Mouse (Mus musculus) olfactory bulb, adult 2 months (tissue): ENCODE measurements around the gene Iqgap2. TPM values are rescaled to one million over a fixed set of nuclear protein-coding genes. Genes with fewer than 3 reads are reported as not detected.

Experiments used
- H3K27ac ChIP-seq: fragments of 200-500 bp; 2 replicates; pipeline ENCODE4 v1.5.1; 2012; ENCODE audit warnings: low read depth, low read length; ENCODE audit not compliant: insufficient read depth
- H3K4me1 ChIP-seq: fragments of 200-500 bp; 2 replicates; pipeline ENCODE4 v1.6.1; 2012; ENCODE audit warnings: low read length; ENCODE audit not compliant: control insufficient read depth, insufficient read depth
- H3K4me3 ChIP-seq: fragments of 200-500 bp; 2 replicates; pipeline ENCODE4 v1.5.1; 2012; ENCODE audit warnings: mild to moderate bottlenecking, low read depth, low read length, moderate library complexity; ENCODE audit not compliant: insufficient read depth
- CTCF ChIP-seq: fragments of 200-500 bp; IDR thresholded peaks from 2 replicates; pipeline ENCODE4 v1.5.1; 2012; ENCODE audit warnings: low read depth, mild to moderate bottlenecking, low read length, moderate library complexity; ENCODE audit not compliant: insufficient read depth
- POLR2A ChIP-seq: fragments of 200-500 bp; IDR thresholded peaks from 2 replicates; pipeline ENCODE4 v1.6.1; 2012; ENCODE audit warnings: mild to moderate bottlenecking, low read depth, low read length, moderate library complexity; ENCODE audit not compliant: insufficient read depth
- WGBS: fragments of 180-500 bp; shearing (Covaris S2); methylation state at CpG from one replicate; pipeline ENCODE4 v1.1.7; 2018; 5-methylcytosine and 5-hydroxymethylcytosine counted together
- polyA plus RNA-seq: library from polyadenylated mRNA; stranded (reverse); fragments of >200 nt; gene quantifications from 2 replicates; pipeline ENCODE4 v1.2.4, GENCODE M21; 2012; ENCODE audit warnings: low replicate concordance; ENCODE audit not compliant: missing spikeins, insufficient read depth, insufficient read length

Iqgap2 gene
- polyA plus RNA-seq, 1 experiment, result not detected

DNA sequence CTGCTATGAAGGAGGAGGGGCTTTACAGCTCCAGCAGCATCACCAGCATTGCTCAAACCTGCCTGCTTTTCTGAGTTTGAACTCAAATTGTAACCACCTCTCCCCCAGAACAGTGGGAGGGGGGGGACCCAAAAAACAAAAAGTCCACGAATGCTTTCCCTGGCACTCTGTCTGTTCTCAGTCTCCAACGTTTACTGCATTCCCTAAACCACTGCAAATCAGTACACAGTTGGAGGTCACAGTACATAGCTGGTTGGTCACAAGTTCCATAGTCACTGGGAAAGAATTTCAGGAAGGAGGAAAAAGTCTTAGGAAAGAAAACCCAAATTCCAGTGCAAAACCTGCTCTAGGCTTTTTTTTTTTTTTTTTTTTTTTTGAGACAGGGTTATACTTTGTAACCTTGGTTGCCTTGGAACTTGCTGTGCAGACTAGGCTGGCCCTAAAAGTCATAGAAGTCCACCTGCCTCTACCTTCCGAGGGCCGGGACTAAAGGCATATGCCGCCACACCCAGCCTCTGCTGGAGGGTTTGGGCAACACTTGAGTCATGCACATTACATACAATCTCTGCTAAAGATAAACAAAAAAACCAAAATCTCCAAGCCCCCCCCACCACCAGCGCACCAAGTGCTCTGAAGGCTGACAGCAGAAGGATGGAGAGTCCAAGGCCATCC is 283.2 kb downstream of the Iqgap2 start:
- WGBS, result 87% methylated on average over 6 of the region's 6 CpGs
- Histone ChIP-seq H3K4me1 (no peaks in the 10 kb centered on the region), H3K27ac (no peak overlapping the region), H3K4me3 (no peak overlapping the region)
- TF ChIP-seq POLR2A (no peak), CTCF (no peak)

DNA sequence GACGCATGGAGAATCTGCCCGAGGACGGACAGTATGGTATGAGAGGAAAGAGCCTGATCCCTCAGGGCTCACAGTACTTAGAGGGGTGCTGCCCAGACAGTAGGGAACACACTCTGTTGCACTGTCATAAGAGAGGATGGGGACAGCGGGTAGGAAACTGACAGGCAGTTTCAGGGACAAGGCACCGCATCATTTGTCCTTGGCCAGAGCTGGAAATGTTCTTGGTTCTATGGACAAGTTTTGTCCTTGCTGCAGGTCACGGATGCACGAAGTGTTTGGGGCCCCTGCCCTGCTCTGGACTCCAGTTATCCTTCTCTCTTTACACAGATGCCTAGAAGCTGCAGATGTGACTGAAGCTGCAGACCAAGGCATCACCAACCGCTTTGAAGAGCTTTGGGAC is 284.7 kb downstream of the Iqgap2 start:
- H3K27ac ChIP-seq, result no peak overlapping the region
- 97% methylated on average over 8 of the region's 8 CpGs for WGBS
- TF ChIP-seq POLR2A (no peak), CTCF (no peak)
- H3K4me1 ChIP-seq, result no peaks in the 10 kb centered on the region
- no peak overlapping the region for H3K4me3 ChIP-seq

DNA sequence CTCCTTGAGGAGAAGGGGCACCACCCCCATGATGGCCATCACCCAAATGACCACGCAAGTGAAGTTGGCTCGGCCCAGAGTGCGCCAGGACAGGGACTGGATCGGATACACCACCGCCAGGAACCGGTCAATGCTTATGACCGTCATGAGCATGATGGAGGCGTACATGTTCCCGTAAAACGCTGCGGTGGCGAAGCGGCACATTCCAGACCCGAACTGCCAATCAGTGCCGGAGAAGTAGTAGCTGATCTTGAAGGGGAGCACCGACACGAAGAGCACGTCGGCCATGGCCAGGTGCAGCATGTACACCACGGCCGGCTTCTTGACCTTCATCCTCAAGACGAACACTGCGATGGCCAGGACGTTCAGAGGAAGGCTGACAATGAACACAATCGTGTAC is 287.4 kb downstream of the Iqgap2 start:
- Histone ChIP-seq H3K4me1 (no peaks in the 10 kb centered on the region), H3K27ac (no peak overlapping the region), H3K4me3 (no peak overlapping the region)
- TF ChIP-seq CTCF (no peak), POLR2A (no peak)
- WGBS, result 97% methylated on average over 25 of the region's 25 CpGs

DNA sequence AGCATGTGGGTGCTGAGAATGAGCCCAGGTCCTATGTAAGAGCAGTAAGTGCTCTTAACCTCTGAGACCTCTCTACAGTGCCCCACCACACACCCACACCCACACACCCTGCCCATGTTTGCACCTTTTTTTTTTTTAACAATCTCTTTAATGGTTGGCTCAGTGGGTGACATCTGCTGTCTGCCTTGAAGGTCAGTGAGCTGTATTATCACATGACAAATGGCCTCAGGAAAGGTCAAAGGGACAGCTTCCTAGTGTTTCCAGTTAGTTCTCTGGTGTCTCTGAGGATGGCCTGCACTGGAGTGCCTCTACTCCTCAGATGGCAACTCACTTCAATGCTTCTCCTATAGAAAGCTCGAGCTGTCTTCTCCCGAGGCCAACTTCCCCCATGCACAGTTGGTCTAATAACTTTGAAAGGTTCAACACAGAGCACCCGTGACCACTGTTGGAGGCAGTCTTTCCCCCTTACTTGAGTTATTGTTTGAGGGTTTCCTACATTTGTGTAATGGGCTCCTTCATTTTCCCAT is 291.8 kb downstream of the Iqgap2 start:
- H3K4me3 ChIP-seq, result no peak overlapping the region
- H3K4me1 ChIP-seq, result no peaks in the 10 kb centered on the region
- no peak for TF ChIP-seq POLR2A
- TF ChIP-seq CTCF, result no peak
- WGBS, result 85% methylated on average over 3 of the region's 3 CpGs
- H3K27ac ChIP-seq, result no peak overlapping the region

DNA sequence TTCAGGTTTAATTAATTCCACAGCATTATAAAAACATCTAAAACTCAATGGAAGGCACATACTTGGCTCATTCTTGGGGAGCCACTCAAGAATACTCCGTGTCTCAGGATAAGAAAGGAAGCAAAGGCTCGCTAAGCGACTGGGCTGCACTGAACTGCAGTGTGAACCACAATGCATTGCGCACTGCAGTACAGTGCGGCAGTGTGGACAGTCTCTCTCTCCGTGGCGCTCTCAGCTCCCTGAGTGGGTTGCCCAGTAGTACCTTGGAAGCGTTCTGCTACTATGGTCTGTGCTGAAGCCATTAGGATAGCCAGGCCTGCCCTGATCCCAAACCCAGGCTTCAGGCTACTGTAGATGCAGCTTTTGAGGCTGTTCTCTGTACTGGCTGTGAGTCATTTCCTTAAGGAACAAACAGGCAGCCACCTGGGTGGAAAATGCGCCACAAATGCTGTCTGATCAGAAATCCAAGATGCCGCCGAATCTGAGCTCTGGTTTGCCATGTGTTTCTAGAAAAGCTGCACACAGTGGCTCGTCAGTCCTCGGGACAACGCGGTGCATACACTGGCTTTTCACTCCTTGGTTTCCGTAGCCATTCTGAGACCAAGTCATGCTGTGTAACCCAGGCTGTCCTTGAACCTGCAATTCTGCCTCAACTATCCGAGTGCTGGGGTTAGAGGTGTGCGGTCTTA is 293.3 kb downstream of the Iqgap2 start:
- 81% methylated on average over 18 of the region's 18 CpGs for WGBS
- TF ChIP-seq CTCF (no peak), POLR2A (no peak)
- Histone ChIP-seq H3K27ac (no peak overlapping the region), H3K4me3 (no peak overlapping the region), H3K4me1 (no peaks in the 10 kb centered on the region)

DNA sequence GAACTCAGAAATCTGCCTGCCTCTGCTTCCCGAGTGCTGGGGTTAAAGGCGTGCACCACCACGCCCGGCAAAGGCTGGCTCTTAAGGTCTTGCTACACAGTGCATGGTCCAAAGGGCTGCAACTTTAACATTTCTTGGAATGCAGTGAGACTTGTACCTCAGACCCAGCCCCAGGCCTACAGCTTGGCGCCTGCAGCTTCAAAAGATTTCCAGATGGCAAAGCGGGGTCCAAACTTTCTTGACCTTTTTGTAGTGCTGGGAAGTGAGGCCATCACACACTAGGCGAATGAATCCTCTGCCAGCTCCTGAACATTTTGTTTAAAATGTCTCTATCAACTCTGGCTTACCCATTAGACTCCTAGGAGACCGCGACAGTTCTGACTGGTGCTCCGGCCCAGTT is 294.1 kb downstream of the Iqgap2 start:
- WGBS, result 94% methylated on average over 10 of the region's 10 CpGs
- TF ChIP-seq POLR2A (no peak), CTCF (no peak)
- H3K4me3 ChIP-seq, result no peak overlapping the region
- no peaks in the 10 kb centered on the region for H3K4me1 ChIP-seq
- H3K27ac ChIP-seq, result no peak overlapping the region

DNA sequence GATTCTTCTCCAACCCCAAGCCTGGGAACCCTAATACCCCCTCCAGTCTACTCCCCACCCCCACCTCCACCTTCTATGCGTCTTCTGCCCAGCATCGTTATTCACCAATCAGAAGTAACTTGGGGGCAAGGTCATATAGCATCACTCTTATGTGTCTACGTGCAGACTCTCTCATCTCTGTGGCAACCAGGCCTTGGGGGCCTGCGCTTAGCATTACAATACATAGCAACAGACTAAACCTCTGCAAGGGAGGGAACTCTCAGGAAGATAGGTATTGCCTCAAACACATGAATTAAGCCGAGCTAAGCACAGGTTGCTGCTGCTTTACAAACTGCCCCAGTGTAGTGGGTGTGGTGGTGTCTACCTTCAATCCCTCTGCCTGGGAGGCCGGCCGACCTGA is 295.0 kb downstream of the Iqgap2 start:
- WGBS, result 92% methylated on average over 7 of the region's 7 CpGs
- Histone ChIP-seq H3K4me1 (no peaks in the 10 kb centered on the region), H3K27ac (no peak overlapping the region), H3K4me3 (no peak overlapping the region)
- TF ChIP-seq CTCF, result no peak
- no peak for TF ChIP-seq POLR2A

DNA sequence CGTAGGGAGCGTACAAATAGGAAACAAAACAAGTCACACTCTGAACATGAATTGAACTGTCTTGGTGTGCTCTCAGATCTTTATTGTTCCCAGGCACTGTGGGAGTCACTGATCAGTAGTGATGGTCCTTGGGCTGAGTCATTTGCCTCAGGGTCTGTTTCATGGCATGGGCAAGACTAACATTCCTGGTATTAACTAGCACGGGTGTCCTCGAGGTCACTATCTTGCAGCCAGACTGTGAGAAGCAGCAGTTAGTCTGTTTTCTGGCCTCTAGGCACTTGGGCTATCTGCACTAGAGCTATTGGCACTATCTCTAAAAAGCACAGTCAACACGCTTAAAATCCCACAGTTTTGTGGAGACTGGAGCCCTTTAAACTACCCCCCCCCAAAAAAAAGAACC is 295.8 kb downstream of the Iqgap2 start:
- no peak for TF ChIP-seq POLR2A
- no peak for TF ChIP-seq CTCF
- H3K27ac ChIP-seq, result no peak overlapping the region
- no peaks in the 10 kb centered on the region for H3K4me1 ChIP-seq
- 76% methylated on average over 5 of the region's 5 CpGs for WGBS
- no peak overlapping the region for H3K4me3 ChIP-seq

DNA sequence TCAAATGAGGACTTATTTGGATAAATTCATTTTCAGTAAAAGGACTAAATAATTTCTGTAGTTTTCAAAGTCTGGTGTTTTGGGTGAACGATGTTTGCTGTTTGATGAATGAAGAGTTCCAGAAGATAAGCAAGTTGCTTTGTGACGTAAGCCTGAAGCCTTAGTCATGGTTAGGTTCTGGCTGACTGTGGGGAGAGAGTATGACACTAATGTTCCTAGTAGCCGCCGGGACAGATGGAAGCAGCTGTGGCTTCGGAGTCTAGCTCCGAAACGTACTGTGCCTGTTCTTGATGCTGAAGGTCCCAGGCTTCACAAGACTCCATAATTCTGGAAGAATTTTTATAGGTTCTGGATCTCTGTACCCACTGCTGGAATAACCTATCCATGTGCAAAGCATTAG is 296.3 kb downstream of the Iqgap2 start:
- TF ChIP-seq POLR2A (no peak), CTCF (no peak)
- Histone ChIP-seq H3K27ac (no peak overlapping the region), H3K4me1 (no peaks in the 10 kb centered on the region), H3K4me3 (no peak overlapping the region)
- 84% methylated on average over 7 of the region's 7 CpGs for WGBS
